Mouse (Mus musculus) urinary bladder, postnatal 4 days (tissue): ENCODE data around the gene Slc9a9.

Source experiments
- DNase-seq, 2 experiments: peaks; one replicate each; pipeline ENCODE4 v3.0.0; 2021 to 2022; ENCODE audit warnings: low spot score in 2 of 2

Gene Slc9a9

DNA sequence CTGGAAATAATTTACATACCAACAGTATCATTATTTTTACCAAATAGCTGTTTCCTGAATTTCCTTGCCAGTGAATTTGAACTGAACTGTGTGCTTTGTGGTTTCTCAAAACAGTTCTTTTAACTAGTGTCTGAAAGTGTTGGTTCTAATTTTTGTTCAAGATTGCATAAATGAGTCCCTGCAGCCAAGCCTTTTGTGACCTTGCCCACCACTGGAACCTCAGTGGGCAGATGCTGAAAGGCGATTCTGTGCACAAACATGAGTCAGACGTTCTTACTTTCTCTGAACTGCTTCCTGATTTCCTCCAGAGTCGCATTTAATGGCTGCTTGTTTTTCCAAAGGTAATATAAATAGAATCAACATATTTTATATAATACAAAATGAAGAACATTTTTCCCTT is 281.0 kb downstream of the Slc9a9 start:
- DNase-seq = no peak

DNA sequence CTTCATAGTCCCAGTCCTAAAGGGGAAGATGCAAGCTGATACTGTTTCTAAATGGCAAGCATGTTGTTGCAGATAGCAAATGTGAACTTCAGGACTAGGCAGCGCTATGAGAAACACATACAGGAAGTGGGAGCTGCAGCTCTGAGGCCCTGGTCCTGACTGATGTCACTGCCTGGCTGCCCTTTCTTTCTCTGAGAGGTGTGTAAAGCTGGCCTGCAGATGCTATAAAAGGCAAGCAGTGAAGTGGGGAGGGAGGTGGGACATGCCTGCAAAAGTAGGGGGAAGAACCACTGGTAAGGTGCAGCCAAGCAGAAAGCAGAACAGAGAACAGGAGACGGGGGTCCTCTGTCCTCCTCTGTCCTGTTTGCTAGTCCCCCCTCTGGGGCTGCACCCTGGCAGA is 285.9 kb downstream of the Slc9a9 start:
- DNase-seq = no peak

- DNase-seq = no peak
These were observed 288.7 kb downstream of the Slc9a9 start for GRCm38 (mm10) chr9:94958382-94958781.

GRCm38 (mm10) chr9:94968596-94969120 is 298.9 kb downstream of the Slc9a9 start:
- DNase-seq = no peak

- no peak for DNase-seq
These were observed 299.4 kb downstream of the Slc9a9 start for GRCm38 (mm10) chr9:94969131-94969530.

GRCm38 (mm10) chr9:94972021-94972420 is 302.3 kb downstream of the Slc9a9 start:
- no peak for DNase-seq

DNA sequence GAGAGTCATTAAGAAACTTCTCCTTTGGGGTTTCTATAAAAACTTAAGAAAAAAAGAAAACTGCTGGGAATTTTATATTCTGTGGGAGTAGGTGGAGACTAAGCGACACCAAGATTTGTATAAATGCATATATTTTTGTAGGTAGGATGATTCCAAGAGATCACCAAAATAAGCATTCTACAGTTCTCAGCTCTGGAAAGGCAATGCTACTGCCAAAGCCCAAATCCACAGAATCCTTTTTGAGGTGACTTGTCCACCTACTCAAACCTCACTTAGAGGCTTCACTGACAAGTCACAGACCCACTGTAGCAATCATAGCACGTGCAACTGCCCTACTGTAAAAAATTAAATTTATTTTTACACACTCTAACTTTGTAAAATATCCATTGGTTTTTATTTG is 303.0 kb downstream of the Slc9a9 start:
- no peak for DNase-seq

DNA sequence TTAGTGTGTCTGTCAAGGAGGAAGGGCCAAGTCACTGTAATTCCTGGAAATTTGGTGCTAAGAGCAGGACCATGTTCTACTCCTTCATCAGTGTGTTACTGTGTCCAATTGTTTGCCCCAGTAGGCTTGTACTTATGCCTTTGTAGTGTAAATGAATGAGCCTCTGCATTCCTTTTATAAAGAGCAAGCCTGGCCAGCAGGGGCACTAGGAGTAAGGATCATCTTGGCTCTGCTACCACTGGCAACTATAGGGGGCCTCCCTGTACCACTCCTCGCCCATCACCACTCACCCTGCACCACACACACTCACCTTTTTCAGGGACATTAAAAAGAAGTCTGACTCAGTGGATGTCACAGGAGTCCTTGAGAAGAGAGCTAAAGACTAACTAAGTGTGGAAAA is 306.5 kb downstream of the Slc9a9 start:
- DNase-seq = no peak

DNA sequence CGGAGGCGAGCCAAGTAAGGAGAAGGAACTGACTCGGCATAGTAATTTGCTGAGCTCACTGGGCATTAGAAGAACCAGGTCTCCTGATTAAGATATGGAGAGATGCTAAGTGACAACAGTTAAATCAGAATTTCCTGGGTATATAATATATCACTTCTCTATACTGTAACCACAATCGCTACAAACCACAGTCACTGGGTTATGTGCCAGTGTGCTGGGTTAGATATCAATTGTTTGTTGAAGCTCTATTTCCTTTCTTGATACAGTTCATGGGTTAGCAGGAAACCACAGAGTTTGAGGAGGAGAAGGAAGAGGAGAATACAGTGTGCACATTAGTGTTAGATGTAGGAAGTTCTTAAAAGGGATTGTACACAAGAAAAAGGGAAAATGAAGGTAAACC is 323.9 kb downstream of the Slc9a9 start:
- DNase-seq = no peak

DNA sequence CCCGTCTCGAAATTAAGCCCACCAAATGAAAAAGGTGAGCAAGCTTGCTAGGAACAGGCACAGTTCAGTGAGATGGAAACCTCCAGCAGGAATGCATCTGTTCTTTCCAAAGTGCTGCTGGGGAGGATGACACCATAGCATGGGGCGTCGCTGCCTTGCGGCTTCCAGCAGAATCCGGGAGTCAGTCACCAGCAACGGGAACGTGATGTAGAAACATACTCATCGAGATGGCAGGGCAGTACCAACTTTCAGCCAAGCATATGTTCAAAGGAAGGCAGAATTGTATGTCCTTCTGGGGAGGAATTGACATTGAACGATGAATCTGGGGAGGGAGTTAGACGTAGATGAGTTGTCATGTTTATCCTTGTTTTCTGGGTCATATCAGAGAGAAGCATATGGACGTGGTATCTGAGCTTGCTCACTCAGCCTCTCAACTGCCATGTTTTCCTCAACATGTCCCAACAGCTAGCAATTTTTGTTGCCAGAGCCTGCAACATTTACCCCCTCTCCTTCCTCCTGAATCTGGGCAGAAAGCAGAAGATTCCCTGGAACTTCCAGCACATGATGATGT is 350.5 kb downstream of the Slc9a9 start:
- no peak for DNase-seq

DNA sequence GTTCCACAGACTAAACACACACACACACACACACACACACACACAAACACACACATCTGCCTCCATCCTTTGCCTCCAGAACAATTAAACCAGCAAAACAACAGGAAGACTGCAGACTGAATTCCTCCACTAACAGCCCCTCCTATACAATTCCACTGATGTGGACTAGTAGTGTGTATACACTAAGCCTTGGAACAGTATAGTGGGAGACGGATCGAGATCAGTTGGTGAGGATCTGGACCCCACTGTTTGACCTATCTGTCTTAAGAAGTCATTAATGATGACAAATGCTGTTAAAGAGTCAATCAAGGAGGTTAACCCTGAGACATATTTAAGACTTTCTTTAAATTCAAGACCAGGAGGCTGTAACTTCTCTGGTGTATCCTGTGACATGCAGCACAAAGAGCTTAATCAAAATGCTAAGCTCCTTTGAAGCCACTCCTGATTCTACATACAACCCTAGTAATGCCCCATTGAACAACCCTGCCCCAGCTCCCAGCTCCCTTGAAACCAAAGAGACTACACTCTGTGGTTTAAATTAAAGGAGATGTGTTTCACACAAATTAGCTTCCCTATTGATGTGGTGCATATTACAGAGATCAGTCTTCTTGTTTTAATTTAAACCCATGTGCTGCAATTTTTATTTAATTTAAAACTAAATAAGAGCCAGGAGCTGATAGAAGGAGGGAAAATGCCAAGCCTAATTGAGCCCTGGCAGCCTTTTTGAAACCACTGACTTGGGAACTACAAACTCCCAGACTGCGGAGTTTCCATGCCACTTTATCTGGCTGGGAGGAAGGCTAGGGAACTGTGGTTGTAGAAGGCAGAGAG is 364.6 kb downstream of the Slc9a9 start:
- no peak for DNase-seq

GRCm38 (mm10) chr9:95036209-95036608 is 366.5 kb downstream of the Slc9a9 start:
- DNase-seq = no peak

DNA sequence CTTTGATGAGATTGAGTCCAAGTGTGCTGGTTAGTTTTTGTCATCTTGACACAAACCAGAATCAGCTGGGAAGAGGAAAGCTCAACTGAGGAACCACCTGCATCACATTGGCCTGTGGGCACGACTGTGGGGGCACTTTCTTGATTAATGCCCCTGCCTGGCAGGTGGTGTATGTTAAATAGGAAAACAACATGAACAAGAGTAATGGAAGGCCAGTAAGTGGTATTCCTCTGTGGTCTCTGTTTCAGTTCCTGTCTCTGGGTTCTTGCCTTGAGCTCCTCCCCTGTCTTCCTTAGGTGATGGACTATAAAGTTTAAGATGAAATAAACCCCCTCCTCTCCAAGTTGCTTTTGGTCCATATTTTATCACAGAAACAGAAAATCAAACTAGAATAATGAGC is 372.7 kb downstream of the Slc9a9 start:
- DNase-seq = no peak

DNA sequence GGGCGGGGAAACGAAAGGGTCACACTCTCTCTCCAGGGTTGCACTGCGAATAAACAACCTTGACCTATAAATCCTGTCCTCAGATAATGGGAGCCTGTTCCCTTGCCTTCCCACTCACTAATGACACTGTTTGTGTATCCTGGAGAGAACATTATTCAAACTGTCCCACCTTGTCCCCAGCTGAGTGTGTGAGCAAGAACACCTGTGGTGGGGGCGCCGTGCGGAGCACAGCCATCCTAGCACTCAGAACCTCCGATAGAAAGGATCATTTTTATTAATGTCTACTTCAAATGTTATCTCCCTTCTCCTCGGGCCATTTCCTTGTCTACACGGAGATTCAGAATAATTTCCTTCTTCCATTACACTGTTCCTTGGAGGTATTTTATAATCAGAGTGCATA is 382.5 kb downstream of the Slc9a9 start:
- DNase-seq = no peak

DNA sequence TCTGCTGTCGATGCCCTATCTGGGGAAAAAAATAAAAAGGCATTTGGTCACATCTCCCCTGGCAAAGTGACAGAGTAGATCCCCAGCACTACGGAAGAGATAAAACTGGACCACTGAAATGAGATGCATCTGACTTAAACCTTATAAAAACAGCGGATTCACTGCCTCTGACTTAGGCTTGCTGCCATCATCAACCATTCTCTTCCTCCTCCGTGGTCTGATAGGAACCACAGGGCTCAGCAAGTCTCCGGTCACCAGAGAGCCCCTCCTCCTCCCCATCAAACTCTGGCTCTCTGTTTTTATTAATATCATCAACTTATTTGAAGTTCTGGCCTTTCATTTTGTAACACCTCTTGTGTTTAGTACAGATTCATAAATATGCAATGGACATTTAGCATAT is 383.5 kb downstream of the Slc9a9 start:
- no peak for DNase-seq

DNA sequence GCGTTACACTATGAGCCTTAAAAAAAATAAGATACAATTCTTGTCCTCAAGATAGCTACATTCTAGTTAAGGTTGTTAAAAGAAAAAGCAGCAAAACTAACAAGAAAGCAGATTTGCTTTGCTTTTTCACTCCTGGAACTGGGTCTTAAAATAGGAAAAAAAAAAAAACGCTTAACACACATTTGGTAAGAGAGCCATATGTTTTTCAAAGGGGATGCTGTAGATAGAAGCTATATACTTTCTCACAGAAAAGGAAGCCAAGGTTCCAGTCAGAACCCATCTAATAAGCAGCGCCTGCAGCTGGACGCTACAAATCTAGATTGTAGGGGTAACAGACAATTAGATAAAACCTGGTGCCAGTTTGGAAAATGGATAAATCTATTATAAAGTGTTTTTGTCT is 386.1 kb downstream of the Slc9a9 start:
- no peak for DNase-seq

DNA sequence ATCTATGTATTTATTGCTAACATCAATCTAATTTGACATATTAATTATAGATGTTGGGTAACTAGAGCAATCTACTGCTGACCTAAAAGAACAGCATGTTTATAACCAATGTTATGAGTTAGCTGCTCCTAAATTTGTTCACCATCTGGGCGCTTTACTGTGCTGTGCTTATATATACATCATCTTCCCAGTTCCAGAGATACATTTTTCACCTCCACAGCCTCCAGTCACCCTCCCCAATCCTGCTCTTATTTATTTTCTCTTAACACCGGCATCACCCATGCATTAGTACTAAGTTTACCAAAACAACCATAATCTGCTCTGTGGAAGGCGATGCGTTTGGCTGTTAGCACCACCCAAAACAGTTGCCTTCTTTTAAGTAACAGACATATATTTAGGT is 391.0 kb downstream of the Slc9a9 start:
- DNase-seq = no peak

GRCm38 (mm10) chr9:95067037-95067436 is 397.3 kb downstream of the Slc9a9 start:
- DNase-seq = no peak

GRCm38 (mm10) chr9:95068466-95068865 is 398.8 kb downstream of the Slc9a9 start:
- DNase-seq = no peak

DNA sequence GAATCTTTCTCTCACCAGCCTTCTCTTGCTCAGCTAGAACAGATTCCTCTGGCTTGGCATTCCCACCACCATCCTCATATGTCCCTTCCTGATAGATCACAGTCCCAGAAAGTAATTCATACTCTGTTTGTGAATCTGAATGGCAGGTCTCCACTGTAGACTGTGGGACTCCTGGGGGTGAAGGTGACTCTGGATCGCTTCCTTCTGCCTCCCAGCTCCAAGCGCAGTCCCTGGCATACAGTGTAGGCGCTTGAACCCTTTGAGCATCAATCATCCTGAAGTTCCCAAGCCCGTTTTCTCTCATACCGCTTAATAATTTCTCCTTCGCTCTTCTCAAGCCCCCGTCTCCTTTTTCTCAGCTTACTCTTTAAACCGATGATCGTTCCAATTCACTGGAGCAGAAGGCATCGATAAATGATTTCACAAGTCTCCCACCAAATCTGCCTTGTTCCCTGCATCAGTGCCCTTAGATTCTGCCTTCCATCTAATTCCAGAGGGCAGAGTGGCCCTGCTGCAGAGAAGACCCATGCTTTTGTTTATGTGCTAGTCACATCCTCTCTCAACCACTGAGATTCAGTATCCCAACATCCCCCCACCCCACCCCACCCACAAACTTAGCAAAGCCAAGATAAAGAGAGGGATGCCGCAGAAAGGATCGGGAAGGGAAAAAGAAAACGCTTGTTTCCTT is 401.3 kb downstream of the Slc9a9 start:
- no peak for DNase-seq

DNA sequence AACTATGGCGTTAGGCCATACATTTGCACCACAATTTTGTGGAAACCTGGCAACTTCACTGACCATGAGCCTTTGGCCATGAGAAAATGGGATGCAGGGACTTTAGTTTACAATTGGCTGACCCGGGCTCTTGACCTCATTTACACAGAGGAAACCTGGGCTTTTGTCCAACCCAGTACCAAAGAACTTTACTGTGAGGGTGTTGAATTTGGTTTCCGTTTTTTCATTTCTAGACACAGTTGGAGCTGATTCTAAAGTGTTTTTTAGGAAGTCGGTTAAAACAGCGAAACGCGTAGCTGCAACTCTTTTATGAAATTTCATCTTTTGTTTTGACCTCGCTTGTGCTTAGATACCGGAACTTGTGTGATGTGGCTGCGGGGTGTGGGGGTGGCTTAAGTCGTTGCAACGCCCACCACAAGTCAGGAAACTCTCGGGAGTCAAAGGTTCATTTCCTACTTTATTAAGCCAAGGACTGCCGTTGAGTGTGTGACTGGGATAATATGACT is 402.8 kb downstream of the Slc9a9 start:
- no peak for DNase-seq

DNA sequence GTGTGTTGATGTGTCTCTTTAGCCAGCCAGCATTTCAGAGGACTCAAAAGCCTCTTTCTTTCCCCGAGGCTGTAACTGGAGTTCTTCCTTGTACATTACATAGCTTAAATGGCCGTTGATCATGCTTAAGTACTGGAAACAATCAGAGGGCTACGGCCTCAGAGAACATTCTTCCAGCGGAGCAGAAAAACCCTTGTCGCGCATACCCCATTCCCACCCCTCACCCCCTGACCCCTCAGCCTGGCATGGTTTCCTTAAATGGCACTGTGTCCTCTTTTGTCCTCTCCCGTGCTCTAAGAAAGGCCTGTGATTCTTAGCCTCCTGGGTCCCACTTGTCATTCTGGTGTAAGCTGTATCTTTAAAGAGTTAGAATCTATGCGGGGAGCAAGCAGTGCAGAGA is 404.0 kb downstream of the Slc9a9 start:
- DNase-seq = no peak

GRCm38 (mm10) chr9:95075856-95076255 is 406.1 kb downstream of the Slc9a9 start:
- no peak for DNase-seq
